ENCODE assay signal across 12 mouse cellular contexts in genomic region chr10:77163392-77163977, GRCm38 (mm10). TPM values are rescaled to one million over a fixed set of nuclear protein-coding genes. Genes with fewer than 3 reads are reported as not detected.
A peak's percentile ranks its signal among the peaks of the same experiment; 100 is the strongest.
DNase-seq lines count a peak whose midpoint lies in the region; ATAC-seq lines count a peak whose summit lies in the region.
"Had no signal": no experiment of that assay in that cellular context is flagged by ENCODE, and none has a peak within 500 bp of the region (broad histone marks: within the 10 kb centered on the region; RNA-seq: fewer than 3 reads in every experiment).

No protein-coding gene starts in this region.

- H3K27me3 ChIP-seq in heart, embryonic 11.5 days (ENCODE audit: control insufficient read depth, insufficient read depth, low read length) = no peaks in the 10 kb centered on the region
- H3K27me3 ChIP-seq in lung, embryonic 15.5 days = peaks cover 31% of the 10 kb centered on the region
- H3K27me3 ChIP-seq in embryonic facial prominence, embryonic 10.5 days (replicated peaks; ENCODE audit: low read depth, poor library complexity, severe bottlenecking) = peaks cover 36% of the 10 kb centered on the region
- H3K27me3 ChIP-seq in limb, embryonic 10.5 days (ENCODE audit: low read depth, poor library complexity, severe bottlenecking) = peaks cover 16% of the 10 kb centered on the region
- H3K27me3 ChIP-seq: Patski had no signal

- no peaks in the 10 kb centered on the region for H3K9me3 ChIP-seq in heart, embryonic 11.5 days (replicated peaks; ENCODE audit: control insufficient read depth, low read length)
- H3K9me3 ChIP-seq in lung, embryonic 15.5 days = no peaks in the 10 kb centered on the region
- H3K9me3 ChIP-seq in embryonic facial prominence, embryonic 10.5 days = no peaks in the 10 kb centered on the region
- H3K9me3 ChIP-seq in limb, embryonic 10.5 days (replicated peaks) = no peaks in the 10 kb centered on the region

- H3K4me3 ChIP-seq in heart, embryonic 11.5 days (ENCODE audit: low read depth, low read length) = peak overlapping the region; percentile 83; the same call in 1 of the 2 replicates
- H3K4me3 ChIP-seq in lung, embryonic 15.5 days = peak overlapping the region; percentile 52
- peak overlapping the region; percentile 75 for H3K4me3 ChIP-seq in embryonic facial prominence, embryonic 10.5 days
- peak overlapping the region; percentile 70; the same call in 1 of the 2 replicates for H3K4me3 ChIP-seq in limb, embryonic 10.5 days

- H3K27ac ChIP-seq in heart, embryonic 11.5 days (ENCODE audit: low read depth, low read length) = no peak overlapping the region
- no peak overlapping the region for H3K27ac ChIP-seq in lung, embryonic 15.5 days
- H3K27ac ChIP-seq in embryonic facial prominence, embryonic 10.5 days (replicated peaks) = peak overlapping the region; percentile 91
- H3K27ac ChIP-seq in limb, embryonic 10.5 days = peak overlapping the region; percentile 93; the same call in 1 of the 2 replicates

- no peak overlapping the region for H3K9ac ChIP-seq in heart, embryonic 11.5 days (ENCODE audit: low read depth, low read length)
- no peak overlapping the region for H3K9ac ChIP-seq in lung, embryonic 15.5 days

- no peak for ATAC-seq in heart, embryonic 11.5 days (replicated peaks; ENCODE audit: insufficient number of reproducible peaks, low FRiP score, low TSS enrichment)
- ATAC-seq in lung, embryonic 15.5 days (ENCODE audit: borderline replicate concordance, extremely low read depth, low FRiP score, low TSS enrichment) = no peak
- no peak for ATAC-seq in monocyte, adult 5-6 weeks (replicated peaks; ENCODE audit: insufficient number of reproducible peaks, low FRiP score, low TSS enrichment, poor library complexity, severe bottlenecking)
- ATAC-seq: Patski had no signal

- intact Hi-C loops in heart, postnatal 10 days (cut with DNase I) = no loop called here

- no peak for DNase-seq in heart, postnatal 10 days
- DNase-seq in lung, postnatal 10 days = no peak
- DNase-seq in embryonic facial prominence, embryonic 10.5 days (ENCODE audit: low spot score) = no peak
- no peak for DNase-seq in limb, embryonic 10.5 days (ENCODE audit: low spot score)
- DNase-seq in cerebellum, postnatal 36 days = no peak
- DNase-seq: cerebellum, adult 8-10 months; kidney, adult 9 months; right cerebral cortex, adult 18-20 months had no signal

- 53% methylated on average over 4 of the region's 4 CpGs for WGBS in heart, embryonic 11.5 days (ENCODE audit: insufficient replicate concordance)
- WGBS in lung, embryonic 15.5 days = 57% methylated on average over 4 of the region's 4 CpGs
- WGBS in embryonic facial prominence, embryonic 10.5 days = 34% methylated on average over 4 of the region's 4 CpGs
- WGBS in limb, embryonic 10.5 days = 49% methylated on average over 4 of the region's 4 CpGs

- H3K4me2 ChIP-seq in heart, embryonic 11.5 days = peak overlapping the region; percentile 95
- peak overlapping the region; percentile 86 for H3K4me2 ChIP-seq in lung, embryonic 15.5 days

- peaks cover 64% of the 10 kb centered on the region for H3K4me1 ChIP-seq in heart, embryonic 11.5 days (ENCODE audit: control insufficient read depth, insufficient read depth, low read length)
- H3K4me1 ChIP-seq in lung, embryonic 15.5 days = peaks cover 52% of the 10 kb centered on the region
- peaks cover 94% of the 10 kb centered on the region for H3K4me1 ChIP-seq in embryonic facial prominence, embryonic 10.5 days
- H3K4me1 ChIP-seq in limb, embryonic 10.5 days = peaks cover 68% of the 10 kb centered on the region

- no peaks in the 10 kb centered on the region for H3K36me3 ChIP-seq in heart, embryonic 11.5 days (ENCODE audit: control insufficient read depth, insufficient read depth, low read length)
- no peaks in the 10 kb centered on the region for H3K36me3 ChIP-seq in lung, embryonic 15.5 days
- H3K36me3 ChIP-seq in embryonic facial prominence, embryonic 10.5 days (replicated peaks) = peaks cover 6% of the 10 kb centered on the region
- H3K36me3 ChIP-seq in limb, embryonic 10.5 days = no peaks in the 10 kb centered on the region; the same call in 1 of the 2 replicates

RNA-seq across cellular contexts. Expression of gene Col18a1, which starts 2.9 kb away (rescaled TPM):
- polyA plus RNA-seq in heart, embryonic 11.5 days (2014; fragmentation: Nextera tagmentation; extraction: Ambion mirVana) = 113 and 164 TPM in 2 replicates
- 10 to 100 TPM; 49.9 to 53.2 TPM for total RNA-seq in heart, postnatal 10 days (2021)
- 263 and 283 TPM in 2 replicates for polyA plus RNA-seq in lung, embryonic 15.5 days (2015; fragmentation: Nextera tagmentation; extraction: Ambion mirVana)
- polyA plus RNA-seq in embryonic facial prominence, embryonic 10.5 days (2016; fragmentation: Nextera tagmentation; extraction: Ambion mirVana) = 184 and 201 TPM in 2 replicates
- polyA plus RNA-seq in limb, embryonic 10.5 days (2016; fragmentation: Nextera tagmentation; extraction: Ambion mirVana) = 149 and 159 TPM in 2 replicates
- total RNA-seq in monocyte, adult 5-6 weeks (2017) = not detected in 3 replicates

Comparison
In these comparisons a context has a peak if more than half of its experiments do, and no peak if none do; other contexts are left out.
1. H3K27ac ChIP-seq: peak in embryonic facial prominence, embryonic 10.5 days (single experiment) and limb, embryonic 10.5 days (single experiment); none in heart, embryonic 11.5 days (single experiment) and lung, embryonic 15.5 days (single experiment).
2. Peak in every context shown above with its lines, with median percentiles within 50 percentile points of each other: H3K4me3 ChIP-seq.